Mouse (Mus musculus): ENCODE data around the gene Olfr66. TPM values are rescaled to one million over a fixed set of nuclear protein-coding genes. Genes with fewer than 3 reads are reported as not detected.

The Olfr66 gene
- total RNA-seq (2021): not detected
- long read RNA-seq, experiment 1: 0 reads
- long read RNA-seq, experiment 2: 0 reads

DNA sequence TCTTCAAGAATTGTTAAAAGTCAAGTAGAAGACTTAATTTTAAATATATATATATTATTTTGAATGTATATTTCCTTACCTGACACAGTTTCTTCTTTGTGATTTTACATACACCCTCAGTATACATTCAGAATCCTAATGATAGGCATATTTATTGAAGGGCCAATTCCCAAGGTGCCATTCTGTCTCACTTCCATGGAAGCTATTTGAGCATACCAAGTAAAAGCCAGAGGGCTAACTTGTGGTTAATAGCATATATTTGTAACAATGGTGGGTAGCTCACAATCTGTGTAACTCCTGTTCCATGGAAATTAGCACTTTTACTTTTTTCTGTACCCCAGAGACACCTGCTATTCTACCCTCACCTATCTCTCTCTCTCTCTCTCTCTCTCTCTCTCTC lies at the start of gene Olfr66:
Olfr66 (minus strand) TSS at position 101 of the 400 bp plus-strand sequence.
- DNase-seq (ENCODE audit: low spot score in 2 of 2): no peak

DNA sequence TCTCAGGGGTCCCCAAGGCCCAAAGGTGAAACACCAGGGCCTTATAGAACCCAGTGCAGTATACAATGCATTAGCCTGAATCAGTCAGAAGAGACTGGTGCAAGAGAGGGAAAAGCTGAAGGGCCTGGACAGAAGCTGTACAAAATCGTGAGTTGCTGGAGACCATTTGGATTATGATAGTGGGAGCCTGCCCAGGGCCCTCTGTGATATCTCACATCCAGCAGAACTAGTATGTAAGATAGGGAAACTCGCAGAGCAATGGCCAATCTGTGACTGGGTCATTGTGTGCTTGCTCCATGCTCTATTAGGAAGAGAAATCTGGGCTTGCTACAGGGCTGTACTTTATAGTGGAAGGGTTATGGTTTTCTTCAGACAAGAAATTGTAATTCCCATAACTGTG lies 48.2 kb upstream of the Olfr66 start, which contains the start of gene Olfr632:
Olfr632 (plus strand) TSS at position 84 of the 400 bp plus-strand sequence.
- DNase-seq (ENCODE audit: low spot score in 2 of 2): no peak

GRCm38 (mm10) chr7:103928525-103928924 lies 42.5 kb upstream of the Olfr66 start, which contains the start of gene Olfr631:
Gene Olfr631, plus strand, starts transcription at chr7:103928825.
- DNase-seq (ENCODE audit: low spot score in 2 of 2): no peak

GRCm38 (mm10) chr7:103915338-103915737 lies 29.3 kb upstream of the Olfr66 start:
- no peak for DNase-seq (ENCODE audit: low spot score in 2 of 2)

- DNase-seq (ENCODE audit: low spot score in 2 of 2): no peak
Observed at GRCm38 (mm10) chr7:103912969-103913511, 27.0 kb upstream of the Olfr66 start.

GRCm38 (mm10) chr7:103910047-103910446 lies 24.0 kb upstream of the Olfr66 start:
- no peak for DNase-seq (ENCODE audit: low spot score in 2 of 2)

GRCm38 (mm10) chr7:103903187-103903586 lies 17.1 kb upstream of the Olfr66 start, which contains the start of gene Olfr65:
Gene Olfr65, plus strand, starts transcription at chr7:103903487.
- no peak for DNase-seq (ENCODE audit: low spot score in 2 of 2)

GRCm38 (mm10) chr7:103894385-103894784 lies 8.3 kb upstream of the Olfr66 start, which contains the start of gene Olfr64:
Gene Olfr64, minus strand, starts transcription at chr7:103894485.
- no peak for DNase-seq (ENCODE audit: low spot score in 2 of 2)

- DNase-seq (ENCODE audit: low spot score in 2 of 2): no peak
Observed at GRCm38 (mm10) chr7:103877093-103877492, 9.0 kb downstream of the Olfr66 start.

- no peak for DNase-seq (ENCODE audit: low spot score in 2 of 2)
Observed at GRCm38 (mm10) chr7:103874451-103874850, 11.6 kb downstream of the Olfr66 start.

DNA sequence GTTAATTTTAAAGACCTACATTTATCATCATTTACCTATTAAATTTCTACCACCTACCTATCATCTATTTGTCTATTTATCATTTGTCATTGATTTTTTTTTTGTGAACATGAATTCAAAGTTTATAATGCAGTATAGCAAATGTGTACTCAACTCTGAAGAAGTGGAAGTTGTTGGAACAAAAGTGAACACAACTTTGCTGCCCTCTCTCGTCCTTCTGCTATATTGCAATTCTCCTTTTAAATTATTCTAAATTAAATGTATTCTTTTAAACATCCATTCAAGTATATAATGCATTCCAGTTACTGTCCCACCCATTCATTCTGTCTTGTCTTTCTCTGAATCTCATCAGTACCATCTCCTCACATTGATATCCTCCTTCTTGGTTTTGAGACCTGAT lies 13.0 kb downstream of the Olfr66 start:
- no peak for DNase-seq (ENCODE audit: low spot score in 2 of 2)

GRCm38 (mm10) chr7:103870667-103871066 lies 15.4 kb downstream of the Olfr66 start:
- DNase-seq (ENCODE audit: low spot score in 2 of 2): no peak

DNA sequence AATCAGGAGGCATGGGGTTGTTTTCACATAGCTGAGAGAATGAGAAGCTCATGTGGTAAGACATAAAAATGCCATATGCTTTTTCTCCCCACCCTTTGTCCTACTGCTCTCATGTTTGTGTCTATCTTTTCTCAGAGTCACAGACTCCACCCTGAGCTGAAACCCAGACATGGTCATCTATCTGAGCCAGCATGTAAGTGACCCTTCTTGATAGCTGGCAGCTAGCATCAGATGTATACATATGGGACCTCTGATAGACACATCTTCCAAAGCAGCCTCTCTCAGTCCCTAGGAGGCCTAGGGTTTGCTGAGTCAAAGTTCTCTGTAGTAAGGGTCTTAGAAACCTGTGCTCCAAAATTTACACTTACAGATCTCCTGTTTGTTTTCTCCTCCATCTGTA lies 20.3 kb downstream of the Olfr66 start:
- DNase-seq (ENCODE audit: low spot score in 2 of 2): no peak

GRCm38 (mm10) chr7:103861531-103861930 lies 24.5 kb downstream of the Olfr66 start:
- no peak for DNase-seq (ENCODE audit: low spot score in 2 of 2)

GRCm38 (mm10) chr7:103860855-103861254 lies 25.2 kb downstream of the Olfr66 start:
- DNase-seq (ENCODE audit: low spot score in 2 of 2): peak in 1 of 2 experiments; percentile 16

DNA sequence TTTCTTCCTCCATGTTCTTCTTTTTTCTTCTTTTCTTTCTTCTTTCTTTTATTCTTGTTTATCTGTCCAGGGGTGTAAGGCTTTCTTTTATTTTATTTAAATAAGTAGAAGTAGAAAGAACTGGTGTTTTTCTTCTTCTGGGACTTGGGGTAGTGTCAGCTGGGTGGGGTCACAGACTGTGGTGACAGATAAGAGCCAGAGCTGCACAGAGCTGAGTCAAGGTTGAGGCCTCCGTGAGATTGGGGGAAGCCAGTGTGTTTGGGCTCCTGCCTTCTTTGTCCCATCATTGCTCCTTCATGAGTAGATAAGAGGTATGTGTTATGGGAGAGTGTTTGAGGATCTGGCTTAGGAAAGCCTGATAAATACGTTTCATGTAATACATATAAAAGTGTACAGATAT lies 27.0 kb downstream of the Olfr66 start:
- DNase-seq (ENCODE audit: low spot score in 2 of 2): no peak

DNA sequence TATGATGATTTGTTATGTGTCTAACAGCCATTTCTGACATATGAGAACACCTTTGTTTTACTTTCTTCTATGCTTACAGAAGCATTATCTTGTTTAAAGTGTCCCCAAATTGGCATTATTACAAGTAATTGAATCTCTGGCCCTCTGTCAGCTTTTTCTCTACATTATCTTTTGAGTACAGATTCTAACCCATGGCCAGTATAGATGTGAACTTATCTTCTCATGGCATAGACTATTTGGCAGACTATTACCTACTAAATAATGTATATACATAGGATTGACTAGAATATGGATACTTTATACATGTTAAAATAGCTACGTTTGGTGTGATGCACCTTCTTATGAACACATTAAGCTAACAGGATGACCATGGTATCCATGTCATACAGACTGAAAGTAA lies 31.4 kb downstream of the Olfr66 start:
- no peak for DNase-seq (ENCODE audit: low spot score in 2 of 2)

GRCm38 (mm10) chr7:103853090-103853489 lies 33.0 kb downstream of the Olfr66 start, which contains the start of gene Hbb-y:
Gene Hbb-y, minus strand, starts transcription at chr7:103853216.
- DNase-seq (ENCODE audit: low spot score in 2 of 2): no peak

GRCm38 (mm10) chr7:103844525-103845325 lies 41.3 kb downstream of the Olfr66 start:
- no peak for DNase-seq (ENCODE audit: low spot score in 2 of 2)

DNA sequence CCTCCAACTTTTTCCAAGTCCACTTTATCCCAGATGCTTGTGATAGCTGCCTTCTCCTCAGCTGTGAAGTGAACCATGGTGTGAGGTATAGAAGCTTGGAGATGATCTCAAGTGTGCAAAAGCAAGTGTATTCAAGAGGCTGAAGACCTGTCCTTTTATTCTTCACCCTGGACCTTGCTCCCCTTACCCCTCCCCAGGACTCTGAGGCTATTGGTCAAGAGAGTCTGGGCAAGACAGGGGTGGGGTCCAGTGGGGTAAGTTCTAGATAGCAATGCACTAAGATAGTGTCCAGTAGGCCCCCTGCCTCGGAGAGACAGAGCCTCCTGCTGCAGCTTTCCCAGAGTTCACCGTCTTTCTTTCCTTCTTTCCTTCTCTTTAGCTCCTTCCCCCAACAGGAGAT lies 43.0 kb downstream of the Olfr66 start, which contains the start of gene Hbb-bh1:
Hbb-bh1 (minus strand) TSS at position 131 of the 400 bp plus-strand sequence.
- no peak for DNase-seq (ENCODE audit: low spot score in 2 of 2)

DNA sequence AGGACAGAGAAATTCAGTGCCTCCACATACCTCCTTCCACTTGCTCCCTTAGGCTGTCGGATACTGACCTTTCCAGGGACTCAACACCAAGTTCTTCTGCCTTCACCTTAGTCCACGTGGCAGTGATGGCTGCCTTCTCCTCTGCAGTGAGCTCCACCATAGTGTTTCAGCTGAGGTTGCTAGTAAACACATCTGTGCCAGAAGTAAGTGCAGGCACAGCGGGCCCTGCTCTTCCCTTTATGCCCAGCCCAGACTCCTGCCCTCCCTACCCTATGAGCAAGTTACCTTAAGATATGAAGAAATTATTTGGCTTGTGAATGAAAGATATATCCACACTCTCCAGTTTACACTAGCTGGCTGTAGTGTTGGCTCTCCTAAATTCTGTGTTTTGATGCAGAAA lies 45.8 kb downstream of the Olfr66 start, which contains the start of gene Hbb-bh2:
Hbb-bh2 (minus strand) TSS at position 253 of the 400 bp plus-strand sequence.
- DNase-seq (ENCODE audit: low spot score in 2 of 2): no peak

Data from adrenal gland, postnatal 4 days (tissue).